Mouse (Mus musculus): Measurements from ENCODE around the gene Nrcam. TPM values are rescaled to one million over a fixed set of nuclear protein-coding genes. Genes with fewer than 3 reads are reported as not detected.

The Nrcam gene
- polyA plus RNA-seq, 1 experiment: not detected

- TF ChIP-seq GATA1 (IDR thresholded peaks at IDR 0.05; ENCODE audit: low read length): no peak
Measured at GRCm38 (mm10) chr12:44344075-44344474, 15.4 kb downstream of the Nrcam start.

GRCm38 (mm10) chr12:44345251-44345650 is 16.6 kb downstream of the Nrcam start:
- no peak for TF ChIP-seq GATA1 (IDR thresholded peaks at IDR 0.05; ENCODE audit: low read length)

- TF ChIP-seq GATA1 (IDR thresholded peaks at IDR 0.05; ENCODE audit: low read length): no peak
Measured at GRCm38 (mm10) chr12:44346143-44346542, 17.5 kb downstream of the Nrcam start.

GRCm38 (mm10) chr12:44355116-44355515 is 26.4 kb downstream of the Nrcam start:
- no peak for TF ChIP-seq GATA1 (IDR thresholded peaks at IDR 0.05; ENCODE audit: low read length)

- no peak for TF ChIP-seq GATA1 (IDR thresholded peaks at IDR 0.05; ENCODE audit: low read length)
Measured at GRCm38 (mm10) chr12:44357460-44357859, 28.8 kb downstream of the Nrcam start.

- TF ChIP-seq GATA1 (IDR thresholded peaks at IDR 0.05; ENCODE audit: low read length): no peak
Measured at GRCm38 (mm10) chr12:44357881-44358280, 29.2 kb downstream of the Nrcam start.

GRCm38 (mm10) chr12:44371076-44371710 is 42.5 kb downstream of the Nrcam start:
- TF ChIP-seq GATA1 (IDR thresholded peaks at IDR 0.05; ENCODE audit: low read length): no peak

GRCm38 (mm10) chr12:44375956-44376355 is 47.3 kb downstream of the Nrcam start:
- TF ChIP-seq GATA1 (IDR thresholded peaks at IDR 0.05; ENCODE audit: low read length): no peak

- no peak for TF ChIP-seq GATA1 (IDR thresholded peaks at IDR 0.05; ENCODE audit: low read length)
Measured at GRCm38 (mm10) chr12:44378431-44379161, 49.9 kb downstream of the Nrcam start.

GRCm38 (mm10) chr12:44380805-44381204 is 52.1 kb downstream of the Nrcam start:
- TF ChIP-seq GATA1 (IDR thresholded peaks at IDR 0.05; ENCODE audit: low read length): no peak

- TF ChIP-seq GATA1 (IDR thresholded peaks at IDR 0.05; ENCODE audit: low read length): no peak
Measured at GRCm38 (mm10) chr12:44386398-44386797, 57.7 kb downstream of the Nrcam start.

GRCm38 (mm10) chr12:44388220-44388619 is 59.5 kb downstream of the Nrcam start:
- TF ChIP-seq GATA1 (IDR thresholded peaks at IDR 0.05; ENCODE audit: low read length): no peak

- no peak for TF ChIP-seq GATA1 (IDR thresholded peaks at IDR 0.05; ENCODE audit: low read length)
Measured at GRCm38 (mm10) chr12:44390391-44391137, 61.9 kb downstream of the Nrcam start.

- TF ChIP-seq GATA1 (IDR thresholded peaks at IDR 0.05; ENCODE audit: low read length): no peak
Measured at GRCm38 (mm10) chr12:44394901-44395300, 66.2 kb downstream of the Nrcam start.

- no peak for TF ChIP-seq GATA1 (IDR thresholded peaks at IDR 0.05; ENCODE audit: low read length)
Measured at GRCm38 (mm10) chr12:44397782-44398181, 69.1 kb downstream of the Nrcam start.

- no peak for TF ChIP-seq GATA1 (IDR thresholded peaks at IDR 0.05; ENCODE audit: low read length)
Measured at GRCm38 (mm10) chr12:44402134-44402533, 73.4 kb downstream of the Nrcam start.

Data from G1E-ER4 (cell line).